Mouse (Mus musculus) kidney, postnatal 4 days (tissue): ENCODE measurements around the gene Gm20683.

Source experiments
- DNase-seq, 2 experiments: peaks; one replicate each; pipeline ENCODE4 v3.0.0; 2021; ENCODE audit warnings: mixed read lengths in 2 of 2

Gm20683 gene

GRCm38 (mm10) chr17:25841117-25841880 lies at the start of gene Gm20683:
Gene Gm20683 (minus strand): TSS chr17:25841763.
- no peak for DNase-seq

- DNase-seq, result no peak
These were observed 47.3 kb upstream of the Gm20683 start for GRCm38 (mm10) chr17:25888837-25889236.

GRCm38 (mm10) chr17:25887467-25887866 lies 45.9 kb upstream of the Gm20683 start:
- no peak for DNase-seq

- DNase-seq, result no peak
These were observed 45.2 kb upstream of the Gm20683 start for GRCm38 (mm10) chr17:25886806-25887205.

GRCm38 (mm10) chr17:25885636-25886035 lies 44.1 kb upstream of the Gm20683 start:
- peak in 1 of 2 experiments; percentile 56 for DNase-seq

- DNase-seq, result no peak
These were observed 42.3 kb upstream of the Gm20683 start for GRCm38 (mm10) chr17:25883824-25884223.

DNA sequence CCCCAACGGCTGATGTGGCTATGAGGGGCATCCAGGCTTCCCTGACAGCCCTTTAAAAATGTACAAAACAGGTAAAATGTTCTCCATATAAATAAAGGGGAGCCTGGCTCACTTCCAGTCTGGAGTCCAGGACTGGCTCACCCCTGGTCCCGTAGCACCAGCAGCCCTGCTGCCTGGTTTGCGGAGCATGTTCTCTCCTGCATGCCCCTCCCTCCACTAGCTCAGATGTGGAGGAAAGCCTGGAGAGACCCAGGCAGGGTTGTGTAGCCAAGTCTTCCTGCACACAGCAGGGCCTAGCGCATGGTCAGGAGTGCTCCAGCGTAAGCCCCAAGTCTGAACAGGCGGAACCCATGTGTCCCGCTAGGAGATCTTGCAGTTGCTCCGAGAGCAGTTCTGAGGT lies 41.7 kb upstream of the Gm20683 start:
- no peak for DNase-seq

GRCm38 (mm10) chr17:25882306-25882705 lies 40.7 kb upstream of the Gm20683 start:
- DNase-seq, result no peak

GRCm38 (mm10) chr17:25881691-25882090 lies 40.1 kb upstream of the Gm20683 start:
- no peak for DNase-seq

GRCm38 (mm10) chr17:25880913-25881641 lies 39.5 kb upstream of the Gm20683 start:
- DNase-seq, result peak in 1 of 2 experiments; percentile 33

DNA sequence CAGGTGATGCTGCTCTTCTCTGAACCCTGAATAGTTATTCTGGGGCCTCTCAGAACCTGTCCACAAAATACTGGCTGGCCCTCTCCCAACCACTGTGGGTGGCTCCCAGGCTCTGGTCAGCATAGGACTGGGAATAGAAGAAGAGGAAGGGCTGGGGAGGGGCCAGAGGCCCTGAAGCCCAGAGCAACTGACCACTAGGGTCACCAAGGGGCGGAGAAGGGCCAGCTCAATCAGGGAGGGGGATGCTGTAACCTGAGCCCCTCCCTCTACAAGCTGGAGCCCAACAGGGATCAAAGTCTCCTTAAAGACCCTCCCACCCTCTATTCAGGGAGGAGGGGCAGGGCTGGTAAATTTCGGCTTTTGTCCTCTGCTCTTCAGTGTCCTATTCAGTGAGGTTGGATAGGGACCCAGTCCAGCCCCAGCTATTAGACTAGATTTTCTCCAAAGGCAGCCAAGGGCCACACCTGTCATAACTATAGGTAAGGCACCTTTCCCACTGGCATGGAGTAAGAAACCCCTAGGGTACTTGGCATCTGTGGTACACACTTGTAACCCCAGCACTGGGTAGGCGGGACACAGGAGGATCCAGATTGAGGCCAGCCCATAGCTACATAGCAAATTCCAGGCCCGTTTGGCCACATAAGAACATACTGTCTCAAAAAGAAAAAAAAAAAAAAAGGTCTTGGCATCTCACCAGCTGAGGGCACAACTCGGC lies 38.8 kb upstream of the Gm20683 start, which contains the start of gene Wfikkn1:
Wfikkn1 (minus strand) TSS at position 663 of the 715 bp plus-strand sequence.
- no peak for DNase-seq

GRCm38 (mm10) chr17:25879750-25880149 lies 38.2 kb upstream of the Gm20683 start:
- DNase-seq, result no peak

- DNase-seq, result peak; percentile 68 to 72
These were observed 37.7 kb upstream of the Gm20683 start for GRCm38 (mm10) chr17:25879261-25879660.

DNA sequence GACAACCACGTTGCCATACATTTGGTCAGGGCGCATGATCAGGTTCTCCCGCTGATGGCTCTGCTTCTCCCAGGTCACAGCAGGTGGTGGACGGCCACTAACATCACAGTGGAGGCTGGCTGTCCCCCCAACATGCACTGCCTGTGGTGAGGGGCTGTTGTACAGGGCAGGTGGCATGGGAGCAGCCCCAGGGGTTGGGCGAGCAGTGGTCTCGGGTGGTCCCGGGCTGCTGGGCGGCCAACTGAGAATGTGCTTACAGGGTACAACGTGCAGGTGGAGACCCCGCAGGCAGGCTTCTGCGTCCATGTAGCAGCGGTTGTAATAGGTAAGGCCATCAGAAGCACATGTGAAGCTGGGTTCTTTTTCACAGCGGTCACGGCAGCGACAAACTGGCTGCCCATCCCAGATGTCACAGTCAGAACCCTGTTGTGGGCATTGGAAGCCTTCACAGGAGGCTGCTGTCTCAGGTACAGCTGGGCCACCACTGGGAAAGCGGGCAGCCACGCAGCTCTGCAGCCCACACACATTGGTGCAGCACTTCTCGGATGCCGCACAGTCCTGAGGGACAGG lies 37.1 kb upstream of the Gm20683 start:
- no peak for DNase-seq

DNA sequence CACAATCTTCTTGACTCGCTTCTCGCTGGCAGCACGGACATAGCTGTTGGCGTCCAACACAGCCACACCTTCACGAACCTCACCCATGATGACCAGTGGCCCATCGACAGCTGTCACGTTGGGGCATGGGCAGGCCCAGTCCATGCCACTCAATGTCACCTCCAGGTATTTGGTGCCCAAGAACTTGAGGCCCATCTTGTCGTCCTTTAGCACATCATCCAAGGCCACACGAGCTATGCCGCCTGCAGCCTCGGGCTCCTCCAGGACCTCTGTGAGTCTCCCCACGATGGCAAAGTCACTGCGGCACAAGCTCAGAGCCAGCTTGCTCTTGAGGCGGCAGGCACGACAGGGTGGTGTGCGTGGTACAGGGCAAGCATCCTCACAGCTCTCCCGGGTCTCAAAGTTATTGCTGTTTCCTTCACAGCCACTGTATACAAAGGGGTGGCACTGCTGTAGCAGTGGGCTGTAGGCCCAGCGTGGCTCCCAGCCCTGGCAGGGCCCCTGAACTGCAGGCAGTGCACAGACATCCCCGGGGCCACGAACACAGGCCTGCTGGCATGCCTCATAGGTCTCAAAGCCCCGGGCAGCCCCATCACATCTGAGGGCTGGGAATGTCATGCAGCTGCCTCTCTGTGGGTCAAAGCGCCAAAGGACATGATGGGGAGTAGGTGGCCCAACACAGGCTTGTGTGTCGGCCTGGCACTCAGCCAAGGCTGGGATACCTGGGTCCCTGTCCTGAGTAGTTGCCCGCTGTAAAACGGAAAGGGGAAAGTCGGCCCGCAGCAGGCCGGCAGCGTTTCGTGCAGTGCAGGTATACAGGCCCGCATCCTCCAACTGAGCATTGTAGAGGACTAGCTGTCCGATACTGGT lies 36.4 kb upstream of the Gm20683 start:
- DNase-seq, result no peak

GRCm38 (mm10) chr17:25877025-25877424 lies 35.5 kb upstream of the Gm20683 start:
- DNase-seq, result no peak

DNA sequence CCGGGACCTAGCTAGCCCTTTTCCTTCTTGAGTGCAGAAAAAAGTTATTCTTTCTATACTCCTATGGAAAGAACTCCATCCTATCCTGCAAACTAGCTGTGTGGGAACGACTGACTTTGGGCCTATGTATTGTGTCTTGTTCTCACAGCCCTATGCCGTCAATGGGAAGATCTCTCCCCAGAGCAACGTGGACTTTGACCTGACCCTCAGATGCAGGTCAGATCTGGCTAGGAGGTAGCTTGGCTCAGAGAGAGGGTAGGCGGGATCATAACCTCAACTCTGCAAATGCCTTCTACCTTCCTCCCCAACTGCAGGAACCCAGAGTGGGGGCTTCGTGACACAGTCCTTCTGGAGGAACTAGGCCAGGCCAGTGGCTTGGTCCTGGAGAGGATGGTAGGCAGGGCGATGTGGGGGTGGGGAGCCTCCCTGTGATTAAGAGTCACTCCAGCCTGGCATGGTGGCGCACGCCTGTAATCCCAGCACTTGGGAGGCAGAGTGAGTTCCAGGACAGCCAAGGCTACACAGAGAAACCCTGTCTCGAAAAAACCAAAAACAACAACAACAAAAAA lies 34.9 kb upstream of the Gm20683 start:
- DNase-seq, result peak; percentile 41 to 61

DNA sequence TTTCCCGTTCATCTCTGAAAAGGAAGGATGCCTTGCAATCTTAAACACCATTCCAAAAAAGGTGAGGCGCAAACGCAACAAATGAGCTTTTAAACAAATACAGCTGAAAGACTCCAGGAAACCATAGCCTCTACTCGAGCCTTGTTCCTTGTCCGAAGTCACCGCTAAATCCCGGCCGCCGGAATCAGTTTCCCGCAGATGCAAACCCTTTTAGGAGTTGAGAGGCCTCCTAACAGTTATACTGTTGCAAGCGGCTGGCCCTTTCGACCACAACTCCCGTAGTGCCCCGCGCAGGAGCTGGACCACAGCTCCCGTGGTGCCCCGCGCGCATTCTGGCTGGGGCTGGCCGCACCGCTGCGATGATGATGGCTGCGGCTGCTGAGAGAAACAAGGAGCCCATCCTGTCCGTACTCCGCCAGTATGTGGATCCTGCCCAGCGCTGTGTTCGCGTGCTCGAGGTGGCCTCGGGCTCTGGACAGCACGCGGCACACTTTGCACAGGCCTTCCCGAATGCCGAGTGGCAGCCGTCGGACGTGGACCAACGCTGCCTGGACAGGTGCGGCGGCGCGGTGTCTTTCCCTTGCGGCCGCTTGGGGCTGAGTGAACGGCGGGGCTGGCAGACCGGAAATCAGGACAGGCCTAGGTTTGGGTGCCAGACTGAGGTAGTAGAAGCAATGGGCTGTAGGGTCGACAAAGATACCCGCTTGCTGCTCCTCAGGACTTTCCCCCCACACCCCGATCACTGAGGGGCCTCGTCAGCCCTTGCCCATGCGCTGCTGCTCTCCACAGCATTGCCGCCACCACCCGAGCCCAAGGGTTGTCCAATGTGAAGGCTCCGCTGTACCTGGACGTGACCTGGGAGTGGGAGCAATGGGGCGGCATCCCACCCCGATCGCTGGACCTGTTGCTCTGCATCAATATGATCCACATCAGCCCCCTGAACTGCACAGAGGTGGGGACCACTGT lies 33.9 kb upstream of the Gm20683 start:
- peak; percentile 92 to 95 for DNase-seq

DNA sequence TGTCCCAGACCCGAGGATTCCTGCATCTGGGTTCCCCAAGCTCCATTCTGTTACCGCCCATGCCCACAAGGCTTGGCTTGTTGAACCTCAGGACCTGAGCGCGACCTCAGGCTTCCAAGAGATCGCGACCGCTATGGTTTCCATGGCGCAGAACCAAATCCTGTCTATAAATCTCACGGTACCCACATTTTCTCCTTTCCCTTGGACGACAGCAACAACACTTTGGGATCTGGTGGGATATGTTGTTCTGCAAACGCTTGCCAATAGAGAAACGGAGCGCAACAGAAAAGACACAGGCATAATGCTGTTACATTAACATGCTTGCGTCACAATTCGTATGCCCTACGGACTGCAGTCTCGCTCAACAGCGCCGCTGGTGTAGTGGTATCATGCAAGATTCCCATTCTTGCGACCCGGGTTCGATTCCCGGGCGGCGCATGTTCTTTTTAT lies 33.2 kb upstream of the Gm20683 start, which contains the start of gene Mettl26:
Mettl26 (plus strand) TSS at position 354 of the 450 bp plus-strand sequence.
- DNase-seq, result peak; percentile 95 to 97

DNA sequence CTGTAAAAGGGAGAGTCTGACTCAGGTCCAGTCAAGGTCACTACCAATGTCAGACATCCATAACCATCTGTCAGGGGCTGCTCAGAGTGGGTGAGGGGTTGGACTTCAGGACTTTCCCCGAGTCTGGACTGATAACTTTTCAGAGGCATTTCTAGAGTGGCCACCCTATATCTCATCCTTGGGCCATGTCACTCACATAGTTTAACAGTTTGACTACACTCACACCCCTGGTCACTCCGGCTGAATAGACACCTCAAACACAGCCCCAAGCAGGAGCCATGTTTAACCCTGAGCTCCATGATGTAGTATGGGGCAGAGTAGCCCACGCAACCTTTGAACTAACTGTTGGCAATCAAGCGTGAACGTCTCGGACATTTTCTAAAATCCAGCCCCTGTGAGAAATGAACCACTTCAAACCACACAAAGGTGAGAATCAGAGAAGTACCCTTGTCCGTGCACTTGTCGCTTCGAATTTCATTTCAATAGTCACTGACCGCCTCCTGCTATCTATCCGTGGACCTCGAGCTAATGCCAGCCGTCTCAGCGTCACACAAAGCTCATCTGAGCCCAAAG lies 32.7 kb upstream of the Gm20683 start:
- no peak for DNase-seq
